7 mouse cellular contexts compared by ENCODE assay signal in the genomic region with DNA sequence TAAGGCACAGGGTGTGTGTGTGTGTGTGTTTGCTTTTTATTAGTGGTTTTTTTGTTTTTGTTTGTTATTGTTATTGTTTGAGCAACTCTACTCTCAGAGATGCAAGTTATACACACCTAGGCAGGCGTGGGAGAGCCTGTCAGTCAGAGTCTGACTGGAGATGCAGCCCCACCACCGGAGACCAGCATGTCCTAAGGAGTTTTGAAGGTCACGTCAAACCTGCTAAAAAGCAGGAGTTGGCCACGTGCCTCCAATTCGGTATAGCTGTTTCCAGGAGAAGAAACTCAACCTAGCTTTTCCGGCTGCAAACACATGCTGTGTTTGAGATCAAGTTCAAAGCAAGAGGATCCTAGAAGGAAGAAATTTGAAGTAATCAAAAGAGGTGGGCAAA. TPM values are rescaled to one million over a fixed set of nuclear protein-coding genes. Genes with fewer than 3 reads are reported as not detected.
DNase-seq lines count a peak whose midpoint lies in the region; ATAC-seq and TF ChIP-seq lines count a peak whose summit lies in the region.

No protein-coding gene starts in this region.

- no peak for TF ChIP-seq POLR2A in kidney, adult 2 months (IDR thresholded peaks at IDR 0.05; ENCODE audit: low read depth, low read length)

- no peaks in the 10 kb centered on the region for H3K4me1 ChIP-seq in embryonic facial prominence, embryonic 11.5 days (ENCODE audit: control insufficient read depth, insufficient read depth, low read length)
- H3K4me1 ChIP-seq in kidney, adult 2 months (ENCODE audit: control insufficient read depth, insufficient read depth, low read length) = no peaks in the 10 kb centered on the region
- no peaks in the 10 kb centered on the region; the same call in 1 of the 2 replicates for H3K4me1 ChIP-seq in neural tube, embryonic 11.5 days (ENCODE audit: control insufficient read depth, insufficient read depth, low read length)

- H3K27ac ChIP-seq in embryonic facial prominence, embryonic 11.5 days (replicated peaks; ENCODE audit: low read depth, low read length) = no peak overlapping the region
- peak overlapping the region; percentile 6; the same call in 1 of the 2 replicates for H3K27ac ChIP-seq in kidney, adult 2 months (ENCODE audit: insufficient read depth, low read depth, low read length)
- no peak overlapping the region for H3K27ac ChIP-seq in neural tube, embryonic 11.5 days (ENCODE audit: low read depth, low read length)

- DNase-seq in ovary, postnatal 14 days (ENCODE audit: low spot score) = peak; percentile 10
- no peak for DNase-seq in ovary, postnatal 36 days (ENCODE audit: low spot score)
- DNase-seq in embryonic facial prominence, embryonic 11.5 days (ENCODE audit: low spot score) = no peak
- peak; percentile 39 for DNase-seq in kidney, adult 2 months
- no peak for DNase-seq in neural tube, embryonic 11.5 days (ENCODE audit: low spot score)
- DNase-seq in thymus, postnatal 25 days = no peak
- DNase-seq in gastrocnemius, adult 8-10 months (ENCODE audit: low spot score in 2 of 2) = no peak

- H3K9ac ChIP-seq in embryonic facial prominence, embryonic 11.5 days (replicated peaks; ENCODE audit: low read length) = no peak overlapping the region
- no peak overlapping the region for H3K9ac ChIP-seq in neural tube, embryonic 11.5 days (ENCODE audit: low read length)

- peak; percentile 31; the same call in 1 of the 2 replicates for ATAC-seq in embryonic facial prominence, embryonic 11.5 days (replicated peaks; ENCODE audit: insufficient number of reproducible peaks, low FRiP score, low TSS enrichment, low read depth)
- no peak for ATAC-seq in neural tube, embryonic 11.5 days (ENCODE audit: insufficient read depth, low FRiP score, low TSS enrichment)

- H3K9me3 ChIP-seq in embryonic facial prominence, embryonic 11.5 days (replicated peaks; ENCODE audit: control insufficient read depth, low read length) = no peaks in the 10 kb centered on the region
- H3K9me3 ChIP-seq in neural tube, embryonic 11.5 days (ENCODE audit: control insufficient read depth, low read length) = no peaks in the 10 kb centered on the region

- no peaks in the 10 kb centered on the region for H3K36me3 ChIP-seq in embryonic facial prominence, embryonic 11.5 days (replicated peaks; ENCODE audit: control insufficient read depth, insufficient read depth, low read depth, low read length)
- no peaks in the 10 kb centered on the region for H3K36me3 ChIP-seq in kidney, adult 2 months (ENCODE audit: control insufficient read depth, insufficient read depth, low read length)
- no peaks in the 10 kb centered on the region for H3K36me3 ChIP-seq in neural tube, embryonic 11.5 days (ENCODE audit: control insufficient read depth, insufficient read depth, low read length)

- WGBS in embryonic facial prominence, embryonic 11.5 days = 9% methylated on average over 6 of the region's 6 CpGs
- WGBS in kidney, adult 2 months = 17% methylated on average over 6 of the region's 6 CpGs
- WGBS in neural tube, embryonic 11.5 days = 14% methylated on average over 6 of the region's 6 CpGs

- H3K27me3 ChIP-seq in embryonic facial prominence, embryonic 11.5 days (ENCODE audit: control insufficient read depth, insufficient read depth, low read length) = peaks cover 14% of the 10 kb centered on the region
- no peaks in the 10 kb centered on the region for H3K27me3 ChIP-seq in kidney, adult 2 months (replicated peaks; ENCODE audit: control insufficient read depth, insufficient read depth, low read length)
- H3K27me3 ChIP-seq in neural tube, embryonic 11.5 days (ENCODE audit: control insufficient read depth, insufficient read depth, low read length) = peaks cover 13% of the 10 kb centered on the region

- TF ChIP-seq CTCF in kidney, adult 2 months (conservative IDR thresholded peaks at IDR 0.05; ENCODE audit: insufficient read depth, insufficient read length, low read depth, low read length) = no peak

- H3K4me3 ChIP-seq in embryonic facial prominence, embryonic 11.5 days (ENCODE audit: low read depth, low read length) = peak overlapping the region; percentile 63; the same call in 1 of the 2 replicates
- H3K4me3 ChIP-seq in kidney, adult 2 months (ENCODE audit: insufficient read depth, low read depth, low read length) = peak overlapping the region; percentile 72; the same call in 1 of the 2 replicates
- H3K4me3 ChIP-seq in neural tube, embryonic 11.5 days (ENCODE audit: low read depth, low read length) = no peak overlapping the region

- H3K4me2 ChIP-seq in embryonic facial prominence, embryonic 11.5 days (ENCODE audit: low read depth, low read length) = no peak overlapping the region
- peak overlapping the region; percentile 81 for H3K4me2 ChIP-seq in neural tube, embryonic 11.5 days (ENCODE audit: low read depth)

RNA-seq across cellular contexts. Expression of gene Cacnb4, which starts 0.3 kb away (rescaled TPM):
- polyA plus RNA-seq in embryonic facial prominence, embryonic 11.5 days (2014; fragmentation: Nextera tagmentation; extraction: Ambion mirVana) = 0.86 and 0.95 TPM in 2 replicates
- polyA plus RNA-seq in kidney, adult 2 months (2012; rRNA removed) = 1.0 and 1.1 TPM in 2 replicates
- polyA plus RNA-seq in neural tube, embryonic 11.5 days (2014; fragmentation: Nextera tagmentation; extraction: Ambion mirVana) = 3.2 and 4.3 TPM in 2 replicates
- under 1 TPM; 0.07 to 0.70 (median 0.41) TPM for total RNA-seq in gastrocnemius, adult 8-10 months (2022)

Comparison
In these comparisons a context has a peak if more than half of its experiments do, and no peak if none do; other contexts are left out.
1. DNase-seq: peak in ovary, postnatal 14 days (single experiment) and kidney, adult 2 months (single experiment); none in ovary, postnatal 36 days (single experiment), embryonic facial prominence, embryonic 11.5 days (single experiment), neural tube, embryonic 11.5 days (single experiment), thymus, postnatal 25 days (single experiment) and gastrocnemius, adult 8-10 months (0 of 2).